Mouse (Mus musculus) hindbrain, embryonic 15.5 days (tissue): ENCODE measurements around the gene Yars. TPM values are rescaled to one million over a fixed set of nuclear protein-coding genes. Genes with fewer than 3 reads are reported as not detected.

Experiments
- ATAC-seq: fragments of 200-750 bp; cut with Nextera tagmentation; 2 replicates; pipeline ENCODE4 v1.8.0; 2017; ENCODE audit warnings: low read depth, moderate number of reproducible peaks, moderate TSS enrichment; ENCODE audit not compliant: low FRiP score
- H3K27ac ChIP-seq: fragments of 300-500 bp; sonication (generic); replicated peaks from 2 replicates; pipeline ENCODE4 v1.5.1; 2015; ENCODE audit warnings: mild to moderate bottlenecking, inconsistent platforms
- H3K27me3 ChIP-seq: fragments of 300-500 bp; sonication (generic); 2 replicates; pipeline ENCODE4 v1.6.1; 2015; ENCODE audit warnings: control low read depth, inconsistent platforms
- H3K36me3 ChIP-seq: fragments of 300-500 bp; sonication (generic); 2 replicates; pipeline ENCODE4 v1.6.1; 2015; ENCODE audit warnings: control low read depth, inconsistent platforms
- H3K4me1 ChIP-seq: fragments of 300-500 bp; sonication (generic); replicated peaks from 2 replicates; pipeline ENCODE4 v1.6.1; 2015; ENCODE audit warnings: control low read depth, inconsistent platforms
- H3K4me2 ChIP-seq: fragments of 300-500 bp; sonication (generic); 2 replicates; pipeline ENCODE4 v1.6.1; 2015; ENCODE audit warnings: moderate library complexity, mild to moderate bottlenecking, inconsistent platforms
- H3K4me3 ChIP-seq: fragments of 300-500 bp; sonication (generic); 2 replicates; pipeline ENCODE4 v1.5.1; 2015; ENCODE audit warnings: mild to moderate bottlenecking, inconsistent platforms
- H3K9ac ChIP-seq: fragments of 300-500 bp; sonication (generic); 2 replicates; pipeline ENCODE4 v1.6.1; 2015; ENCODE audit warnings: inconsistent platforms
- H3K9me3 ChIP-seq: fragments of 300-500 bp; sonication (generic); 2 replicates; pipeline ENCODE4 v1.6.1; 2016; ENCODE audit warnings: control low read depth, inconsistent platforms
- WGBS: fragments of 180-500 bp; shearing (Covaris S2); methylation state at CpG from one replicate; pipeline ENCODE4 v1.1.7; 2015; 5-methylcytosine and 5-hydroxymethylcytosine counted together
- polyA plus RNA-seq: library from polyadenylated mRNA; unstranded; fragments of >200 nt; fragmentation: Nextera tagmentation; extraction: Ambion mirVana; gene quantifications from 2 replicates; pipeline ENCODE4 v1.2.1, GENCODE M21; 2015

Yars gene
- polyA plus RNA-seq, 1 experiment from 2014 or later, result 111 TPM

- Histone ChIP-seq H3K27me3 (no peaks in the 10 kb centered on the region), H3K9me3 (no peaks in the 10 kb centered on the region), H3K36me3 (no peaks in the 10 kb centered on the region), H3K27ac (no peak overlapping the region), H3K9ac (no peak overlapping the region), H3K4me1 (peaks cover 6% of the 10 kb centered on the region), H3K4me3 (no peak overlapping the region), H3K4me2 (no peak overlapping the region)
- 90% methylated on average over 4 of the region's 4 CpGs for WGBS
- no peak for ATAC-seq
Measured at GRCm38 (mm10) chr4:129266191-129266590, 76.6 kb downstream of the Yars start.

- 69% methylated on average over 5 of the region's 5 CpGs for WGBS
- H3K4me1 ChIP-seq, result peaks cover 6% of the 10 kb centered on the region
- no peak overlapping the region for H3K9ac ChIP-seq
- no peaks in the 10 kb centered on the region for H3K36me3 ChIP-seq
- no peaks in the 10 kb centered on the region for H3K9me3 ChIP-seq
- H3K27me3 ChIP-seq, result no peaks in the 10 kb centered on the region
- no peak overlapping the region for H3K4me2 ChIP-seq
- no peak overlapping the region for H3K4me3 ChIP-seq
- no peak overlapping the region for H3K27ac ChIP-seq
- no peak for ATAC-seq
Measured at GRCm38 (mm10) chr4:129266821-129267220, 77.3 kb downstream of the Yars start.

- H3K9ac ChIP-seq, result no peak overlapping the region
- no peaks in the 10 kb centered on the region for H3K36me3 ChIP-seq
- no peaks in the 10 kb centered on the region for H3K27me3 ChIP-seq
- WGBS, result 54% methylated on average over 1 of the region's 1 CpGs
- peaks cover under 1% of the 10 kb centered on the region for H3K4me1 ChIP-seq
- no peak overlapping the region for H3K27ac ChIP-seq
- H3K4me3 ChIP-seq, result no peak overlapping the region
- no peak for ATAC-seq
- H3K4me2 ChIP-seq, result no peak overlapping the region
- no peaks in the 10 kb centered on the region for H3K9me3 ChIP-seq
Measured at GRCm38 (mm10) chr4:129268698-129269097, 79.1 kb downstream of the Yars start.

Other genes starting within 250 kb of the Yars start
- 17.3 and 21.9 TPM in 2 replicates for gene Azin2, start 227.3 kb upstream of the Yars start, polyA plus RNA-seq
- gene Ak2, start 197.8 kb upstream of the Yars start, polyA plus RNA-seq, result 84.8 and 93.2 TPM in 2 replicates
- gene Rnf19b, start 131.5 kb upstream of the Yars start, polyA plus RNA-seq, result 32.2 and 34.6 TPM in 2 replicates
- 0.14 TPM in 1 of 2 replicates, not detected in the other for gene Tmem54, start 84.2 kb upstream of the Yars start, polyA plus RNA-seq
- 110 and 133 TPM in 2 replicates for gene Hpca, start 67.7 kb upstream of the Yars start, polyA plus RNA-seq
- 12.5 and 15.0 TPM in 2 replicates for gene Fndc5, start 52.8 kb upstream of the Yars start, polyA plus RNA-seq
- 19.6 and 20.5 TPM in 2 replicates for gene S100pbp, start within 50 bp of the Yars start, polyA plus RNA-seq
- 8.3 and 9.5 TPM in 2 replicates for gene C77080, start 71.6 kb downstream of the Yars start, polyA plus RNA-seq
- gene Sync, start 97.9 kb downstream of the Yars start, polyA plus RNA-seq, result 1.5 and 1.6 TPM in 2 replicates
- 245 and 264 TPM in 2 replicates for gene Rbbp4, start 145.6 kb downstream of the Yars start, polyA plus RNA-seq
- 18.1 and 24.6 TPM in 2 replicates for gene Zbtb8os, start 145.9 kb downstream of the Yars start, polyA plus RNA-seq
- 19.5 and 21.2 TPM in 2 replicates for gene Zbtb8a, start 188.4 kb downstream of the Yars start, polyA plus RNA-seq